Mouse (Mus musculus) forebrain, embryonic 16.5 days (tissue): ENCODE data around the gene Aox4. TPM values are rescaled to one million over a fixed set of nuclear protein-coding genes. Genes with fewer than 3 reads are reported as not detected.

Experiments
- ATAC-seq: fragments of 200-750 bp; cut with Nextera tagmentation; 2 replicates; pipeline ENCODE4 v1.8.0; 2017; ENCODE audit warnings: mild to moderate bottlenecking, moderate library complexity
- H3K27ac ChIP-seq: fragments of 300-500 bp; sonication (generic); 2 replicates; pipeline ENCODE4 v1.5.1; 2014; ENCODE audit warnings: low read length, control low read depth
- H3K27me3 ChIP-seq: fragments of 300-500 bp; sonication (generic); replicated peaks from 2 replicates; pipeline ENCODE4 v1.6.1; 2014; ENCODE audit warnings: low read length; ENCODE audit not compliant: control insufficient read depth, insufficient read depth
- H3K36me3 ChIP-seq: fragments of 300-500 bp; sonication (generic); 2 replicates; pipeline ENCODE4 v1.6.1; 2014; ENCODE audit not compliant: control insufficient read depth, insufficient read depth
- H3K4me1 ChIP-seq: fragments of 300-500 bp; sonication (generic); replicated peaks from 2 replicates; pipeline ENCODE4 v1.6.1; 2014; ENCODE audit warnings: low read length; ENCODE audit not compliant: control insufficient read depth, insufficient read depth
- H3K4me2 ChIP-seq: fragments of 300-500 bp; sonication (generic); 2 replicates; pipeline ENCODE4 v1.6.1; 2014; ENCODE audit warnings: mild to moderate bottlenecking, low read length, control low read depth
- H3K4me3 ChIP-seq: fragments of 300-500 bp; sonication (generic); replicated peaks from 2 replicates; pipeline ENCODE4 v1.5.1; 2014; ENCODE audit warnings: mild to moderate bottlenecking, low read length, control low read depth
- H3K9ac ChIP-seq: fragments of 300-500 bp; sonication (generic); replicated peaks from 2 replicates; pipeline ENCODE4 v1.6.1; 2014; ENCODE audit warnings: low read depth, low read length, control low read depth
- H3K9me3 ChIP-seq: fragments of 300-500 bp; sonication (generic); 2 replicates; pipeline ENCODE4 v1.6.1; 2016; ENCODE audit warnings: low read length; ENCODE audit not compliant: control insufficient read depth
- WGBS: fragments of 180-500 bp; shearing (Covaris S2); extraction: QIAGEN DNeasy Blood & Tissue Kit; methylation state at CpG from one replicate; pipeline ENCODE4 v1.1.7; 2014; 5-methylcytosine and 5-hydroxymethylcytosine counted together
- polyA plus RNA-seq: library from polyadenylated mRNA; unstranded; fragments of >200 nt; fragmentation: Nextera tagmentation; extraction: Ambion mirVana; gene quantifications from 2 replicates; pipeline ENCODE4 v1.2.1, GENCODE M21; 2015

Gene Aox4
- 2.1 TPM in 2 replicates for polyA plus RNA-seq

- Histone ChIP-seq H3K36me3 (no peaks in the 10 kb centered on the region), H3K27me3 (no peaks in the 10 kb centered on the region), H3K9ac (no peak within 1 kb of the TSS; the same call in 1 of the 2 replicates), H3K4me2 (peak within 1 kb of the TSS; percentile 25), H3K4me3 (peak within 1 kb of the TSS; percentile 15), H3K9me3 (no peaks in the 10 kb centered on the region), H3K27ac (peak within 1 kb of the TSS; percentile 29), H3K4me1 (peaks cover 9% of the 10 kb centered on the region)
- WGBS: 61% methylated on average over 17 of the region's 17 CpGs
- peak; percentile 67 for ATAC-seq
These were observed at the start of gene Aox4 for GRCm38 (mm10) chr1:58210203-58210602. Aox4 (plus strand) TSS chr1:58210397.

DNA sequence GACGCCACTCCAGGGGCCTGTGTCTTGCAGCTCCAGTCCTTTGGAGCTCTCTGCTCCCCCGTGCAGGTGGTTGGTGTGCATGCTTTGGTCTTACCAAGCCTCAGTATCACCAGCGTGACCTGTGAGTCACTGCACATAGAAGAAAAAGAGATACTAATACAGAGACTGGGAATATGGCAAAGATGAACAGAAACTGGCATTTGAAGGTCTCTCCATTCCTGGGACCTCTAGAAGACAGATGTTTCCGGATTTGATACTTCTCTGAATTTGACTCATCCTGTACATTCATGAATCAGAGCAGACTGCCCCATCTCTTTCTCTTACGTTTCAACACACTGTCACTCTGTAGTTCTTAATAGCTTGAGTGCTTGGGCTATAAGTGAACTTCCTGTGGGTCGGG, 40.3 kb upstream of the Aox4 start:
- ATAC-seq: no peak
- Histone ChIP-seq H3K36me3 (no peaks in the 10 kb centered on the region), H3K4me1 (0 out of 2 replicates have a peak, but pooled peaks cover 3% of the 10 kb centered on the region), H3K9me3 (no peaks in the 10 kb centered on the region), H3K9ac (no peak overlapping the region), H3K27me3 (no peaks in the 10 kb centered on the region), H3K27ac (no peak overlapping the region), H3K4me3 (no peak overlapping the region), H3K4me2 (no peak overlapping the region)
- 83% methylated on average over 6 of the region's 6 CpGs for WGBS

- ATAC-seq: no peak
- Histone ChIP-seq H3K27me3 (no peaks in the 10 kb centered on the region), H3K4me3 (no peak overlapping the region), H3K36me3 (no peaks in the 10 kb centered on the region), H3K27ac (no peak overlapping the region), H3K9ac (no peak overlapping the region), H3K4me2 (no peak overlapping the region), H3K9me3 (no peaks in the 10 kb centered on the region), H3K4me1 (no peaks in the 10 kb centered on the region)
- 38% methylated on average over 5 of the region's 5 CpGs for WGBS
These were observed 21.6 kb upstream of the Aox4 start for GRCm38 (mm10) chr1:58188514-58189175.

- Histone ChIP-seq H3K27ac (no peak overlapping the region), H3K4me1 (peaks cover 10% of the 10 kb centered on the region), H3K9me3 (no peaks in the 10 kb centered on the region), H3K27me3 (no peaks in the 10 kb centered on the region), H3K36me3 (no peaks in the 10 kb centered on the region), H3K9ac (no peak overlapping the region), H3K4me3 (no peak overlapping the region), H3K4me2 (no peak overlapping the region)
- WGBS: 87% methylated on average over 12 of the region's 12 CpGs
- no peak for ATAC-seq
These were observed 15.9 kb upstream of the Aox4 start for GRCm38 (mm10) chr1:58194317-58194716.

DNA sequence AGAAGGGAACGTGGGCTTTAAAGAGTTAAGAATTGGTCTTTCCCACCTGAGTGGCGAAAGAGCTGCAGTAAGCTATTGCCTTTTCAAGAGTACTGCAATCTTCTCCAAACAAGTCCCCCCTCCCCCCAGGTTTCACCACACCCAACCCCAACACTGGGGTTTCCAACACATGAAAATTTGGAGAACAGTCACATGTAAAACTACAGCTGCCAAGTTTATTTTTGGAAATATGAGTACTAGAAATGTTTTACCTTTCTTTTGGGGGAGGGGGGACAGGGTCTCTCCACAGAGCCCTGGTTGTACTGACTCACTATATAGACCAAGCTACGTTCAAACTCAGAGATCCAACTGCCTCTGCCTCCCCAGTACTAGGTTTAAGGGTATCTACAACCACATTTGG, 15.2 kb upstream of the Aox4 start:
- no peak overlapping the region for H3K4me2 ChIP-seq
- ATAC-seq: no peak
- no peak overlapping the region for H3K4me3 ChIP-seq
- H3K9ac ChIP-seq: no peak overlapping the region
- no peaks in the 10 kb centered on the region for H3K27me3 ChIP-seq
- WGBS: 74% methylated on average over 3 of the region's 3 CpGs
- no peaks in the 10 kb centered on the region for H3K9me3 ChIP-seq
- no peak overlapping the region for H3K27ac ChIP-seq
- no peaks in the 10 kb centered on the region for H3K36me3 ChIP-seq
- peaks cover 10% of the 10 kb centered on the region for H3K4me1 ChIP-seq

DNA sequence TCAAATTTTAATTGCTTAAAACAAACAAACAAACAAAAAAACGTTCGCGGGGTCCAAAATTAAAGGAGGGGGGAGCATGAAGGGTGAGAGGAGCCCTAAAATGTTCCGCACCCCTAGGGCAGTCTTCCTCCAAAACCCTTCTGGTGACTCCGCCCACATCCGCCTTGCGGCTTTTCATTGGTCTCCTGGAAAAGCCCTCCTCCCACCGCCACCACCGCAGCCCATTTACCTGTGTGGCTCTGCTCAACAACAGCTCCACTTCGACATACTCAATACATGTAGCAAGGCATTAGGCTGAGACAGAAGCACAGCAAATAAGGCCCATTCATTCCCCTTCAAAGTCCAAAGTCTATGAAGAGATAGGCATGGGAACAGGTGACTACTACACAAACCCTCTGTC, 14.7 kb upstream of the Aox4 start:
- H3K36me3 ChIP-seq: no peaks in the 10 kb centered on the region
- no peak for ATAC-seq
- H3K4me3 ChIP-seq: no peak overlapping the region
- no peaks in the 10 kb centered on the region for H3K27me3 ChIP-seq
- no peak overlapping the region for H3K27ac ChIP-seq
- H3K9ac ChIP-seq: no peak overlapping the region
- H3K9me3 ChIP-seq: no peaks in the 10 kb centered on the region
- H3K4me2 ChIP-seq: no peak overlapping the region
- 22% methylated on average over 10 of the region's 10 CpGs for WGBS
- peaks cover 10% of the 10 kb centered on the region for H3K4me1 ChIP-seq

DNA sequence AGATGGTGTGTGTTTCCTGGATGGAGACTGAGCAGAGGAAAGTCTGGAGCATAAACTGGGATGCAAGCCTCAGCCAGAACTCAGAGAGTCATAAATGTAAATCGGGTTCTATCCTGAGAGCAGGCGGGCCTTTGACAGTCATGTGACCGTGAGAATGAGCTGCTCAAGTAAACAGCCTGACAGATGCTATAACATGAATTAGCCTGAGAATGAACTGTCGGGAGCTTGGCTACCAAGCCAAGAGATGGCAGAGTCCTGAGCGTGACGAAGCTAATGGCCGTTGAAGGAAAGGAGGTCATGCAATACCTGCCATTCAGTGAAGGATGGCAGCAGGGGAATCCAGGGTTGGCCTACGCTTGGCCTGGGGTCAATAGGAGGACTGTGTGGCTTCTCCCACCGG, 13.2 kb upstream of the Aox4 start:
- Histone ChIP-seq H3K27me3 (no peaks in the 10 kb centered on the region), H3K4me1 (peaks cover 10% of the 10 kb centered on the region), H3K27ac (no peak overlapping the region), H3K9ac (no peak overlapping the region), H3K4me3 (no peak overlapping the region), H3K4me2 (no peak overlapping the region), H3K36me3 (no peaks in the 10 kb centered on the region), H3K9me3 (no peaks in the 10 kb centered on the region)
- 57% methylated on average over 9 of the region's 9 CpGs for WGBS
- peak; percentile 84 for ATAC-seq

GRCm38 (mm10) chr1:58198386-58198785, 11.8 kb upstream of the Aox4 start:
- no peak for ATAC-seq
- Histone ChIP-seq H3K9me3 (no peaks in the 10 kb centered on the region), H3K27me3 (no peaks in the 10 kb centered on the region), H3K36me3 (no peaks in the 10 kb centered on the region), H3K4me2 (no peak overlapping the region), H3K27ac (no peak overlapping the region), H3K4me1 (peaks cover 10% of the 10 kb centered on the region), H3K9ac (no peak overlapping the region), H3K4me3 (no peak overlapping the region)
- WGBS: 82% methylated on average over 4 of the region's 4 CpGs

GRCm38 (mm10) chr1:58212805-58213204, 2.6 kb downstream of the Aox4 start:
- H3K4me3 ChIP-seq: no peak overlapping the region
- H3K27me3 ChIP-seq: no peaks in the 10 kb centered on the region
- 90% methylated on average over 7 of the region's 7 CpGs for WGBS

DNA sequence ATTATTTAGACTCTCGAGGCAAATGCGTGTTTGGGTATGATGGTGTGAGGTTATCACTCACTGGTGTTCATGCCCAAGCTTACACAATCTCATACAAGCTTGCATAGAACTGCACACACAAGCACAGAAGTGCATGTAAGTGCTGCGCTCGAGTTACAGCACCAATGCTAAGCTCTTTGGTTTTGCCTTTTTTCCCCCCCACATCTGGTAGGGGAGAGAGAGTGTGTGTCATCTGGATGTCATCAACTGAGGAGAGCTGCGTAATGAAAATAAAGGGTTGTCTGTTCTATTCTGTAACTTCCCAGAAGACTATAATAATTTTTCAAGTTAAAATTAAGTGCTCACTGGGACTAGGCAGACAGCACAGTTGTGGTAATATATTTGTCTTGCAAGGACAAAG, 3.6 kb downstream of the Aox4 start:
- H3K9me3 ChIP-seq: no peaks in the 10 kb centered on the region
- ATAC-seq: no peak
- no peaks in the 10 kb centered on the region for H3K36me3 ChIP-seq
- 88% methylated on average over 5 of the region's 5 CpGs for WGBS
- H3K27ac ChIP-seq: no peak overlapping the region
- H3K4me2 ChIP-seq: no peak overlapping the region
- no peak overlapping the region for H3K9ac ChIP-seq
- H3K4me1 ChIP-seq: peaks cover 14% of the 10 kb centered on the region
- H3K27me3 ChIP-seq: no peaks in the 10 kb centered on the region
- H3K4me3 ChIP-seq: no peak overlapping the region

More at GRCm38 (mm10) chr1:58212805-58213204, 2.6 kb downstream of the Aox4 start:
- peaks cover 14% of the 10 kb centered on the region for H3K4me1 ChIP-seq
- H3K9ac ChIP-seq: no peak overlapping the region
- H3K4me2 ChIP-seq: no peak overlapping the region
- no peak overlapping the region for H3K27ac ChIP-seq
- ATAC-seq: no peak
- H3K9me3 ChIP-seq: no peaks in the 10 kb centered on the region
- no peaks in the 10 kb centered on the region for H3K36me3 ChIP-seq
